Mouse (Mus musculus) neural tube, embryonic 14.5 days (tissue): ENCODE data around the gene Gm13271. TPM values are rescaled to one million over a fixed set of nuclear protein-coding genes. Genes with fewer than 3 reads are reported as not detected.
A peak's percentile ranks its signal among the peaks of the same experiment; 100 is the strongest.
"Not testable (repeated sequence)": the region's sequence is repeated elsewhere in the genome, so short reads cannot be mapped to it uniquely, and the experiment has no call there.

Source experiments
- ATAC-seq: fragments of 200-750 bp; cut with Nextera tagmentation; 2 replicates; pipeline ENCODE4 v1.8.0; 2017; ENCODE audit warnings: low read depth, mild to moderate bottlenecking, moderate TSS enrichment, moderate library complexity
- H3K27ac ChIP-seq: fragments of 300-500 bp; sonication (generic); 2 replicates; pipeline ENCODE4 v1.5.1; 2014; ENCODE audit warnings: low read depth, mild to moderate bottlenecking, control low read depth, low read length, moderate library complexity, mixed read lengths
- H3K27me3 ChIP-seq: fragments of 300-500 bp; sonication (generic); 2 replicates; pipeline ENCODE4 v1.6.1; 2014; ENCODE audit warnings: low read length; ENCODE audit not compliant: control insufficient read depth, insufficient read depth
- H3K36me3 ChIP-seq: fragments of 300-500 bp; sonication (generic); 2 replicates; pipeline ENCODE4 v1.6.1; 2014; ENCODE audit warnings: low read length, mixed read lengths; ENCODE audit not compliant: control insufficient read depth, insufficient read depth
- H3K4me1 ChIP-seq: fragments of 300-500 bp; sonication (generic); 2 replicates; pipeline ENCODE4 v1.6.1; 2014; ENCODE audit warnings: low read length; ENCODE audit not compliant: control insufficient read depth, insufficient read depth
- H3K4me2 ChIP-seq: fragments of 300-500 bp; sonication (generic); 2 replicates; pipeline ENCODE4 v1.6.1; 2014; ENCODE audit warnings: mild to moderate bottlenecking, low read depth, low read length, control low read depth
- H3K4me3 ChIP-seq: fragments of 300-500 bp; sonication (generic); 2 replicates; pipeline ENCODE4 v1.5.1; 2014; ENCODE audit warnings: low read depth, low read length, control low read depth, mixed read lengths
- H3K9ac ChIP-seq: fragments of 300-500 bp; sonication (generic); replicated peaks from 2 replicates; pipeline ENCODE4 v1.6.1; 2014; ENCODE audit warnings: low read depth, mild to moderate bottlenecking, control low read depth, low read length, mixed read lengths
- H3K9me3 ChIP-seq: fragments of 300-500 bp; sonication (generic); 2 replicates; pipeline ENCODE4 v1.6.1; 2016; ENCODE audit warnings: low read length; ENCODE audit not compliant: control insufficient read depth
- WGBS: fragments of 180-500 bp; shearing (Covaris S2); extraction: QIAGEN DNeasy Blood & Tissue Kit; methylation state at CpG from one replicate; pipeline ENCODE4 v1.1.7; 2014; 5-methylcytosine and 5-hydroxymethylcytosine counted together
- polyA plus RNA-seq: library from polyadenylated mRNA; unstranded; fragments of >200 nt; fragmentation: Nextera tagmentation; extraction: Ambion mirVana; gene quantifications from 2 replicates; pipeline ENCODE4 v1.2.1, GENCODE M21; 2014

Gm13271 gene
- polyA plus RNA-seq, 1 experiment from 2014 or later, result not detected

DNA sequence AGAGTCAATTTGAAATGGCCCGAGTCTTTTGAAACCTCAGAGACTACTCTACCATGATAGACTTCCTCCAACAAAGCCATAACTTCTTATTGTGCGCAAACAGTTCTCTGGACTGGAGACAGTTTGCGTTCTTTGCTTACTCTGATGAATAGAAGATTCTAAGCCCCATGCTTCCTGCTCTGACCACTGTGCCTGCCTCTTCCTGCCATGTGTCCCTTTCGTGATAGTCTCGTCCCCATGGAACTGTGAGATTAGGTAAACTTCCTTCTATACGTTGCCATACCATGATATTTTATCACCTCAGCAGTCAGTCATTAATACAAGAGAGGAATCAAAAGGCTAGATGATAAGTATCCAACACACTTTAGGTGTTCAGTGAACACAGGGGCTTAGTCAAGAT is 27.9 kb upstream of the Gm13271 start:
- 87% methylated on average over 6 of the region's 6 CpGs for WGBS

DNA sequence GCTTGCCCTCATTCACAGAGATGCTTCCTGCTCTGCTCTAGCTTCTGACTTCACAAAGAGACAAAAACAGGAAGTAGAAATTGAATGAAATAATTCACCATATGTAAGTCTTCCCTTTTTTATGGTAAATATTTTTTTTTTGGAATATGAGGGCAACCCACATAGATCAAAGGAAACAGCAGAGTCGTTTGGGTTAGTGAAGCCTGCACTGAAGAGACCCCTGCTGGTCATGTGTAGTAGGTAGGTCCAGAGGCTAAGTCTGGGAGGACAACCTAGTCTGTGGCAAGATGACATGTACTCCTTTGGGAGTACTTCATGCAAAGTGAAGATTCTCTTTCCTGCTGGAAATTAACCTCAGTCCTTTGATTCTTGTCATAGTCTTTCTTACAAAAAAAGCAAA is 27.3 kb upstream of the Gm13271 start:
- Histone ChIP-seq H3K27ac (no peak overlapping the region), H3K4me1 (no peaks in the 10 kb centered on the region), H3K9me3 (no peaks in the 10 kb centered on the region), H3K4me3 (no peak overlapping the region), H3K9ac (no peak overlapping the region), H3K27me3 (no peaks in the 10 kb centered on the region), H3K36me3 (no peaks in the 10 kb centered on the region), H3K4me2 (no peak overlapping the region)
- no peak for ATAC-seq
- WGBS, result 0% methylated on average over 1 of the region's 1 CpGs

More for the DNA sequence above, 27.9 kb upstream of the Gm13271 start:
- Histone ChIP-seq H3K9ac (no peak overlapping the region), H3K4me2 (no peak overlapping the region), H3K27me3 (no peaks in the 10 kb centered on the region), H3K4me3 (no peak overlapping the region), H3K36me3 (no peaks in the 10 kb centered on the region), H3K9me3 (no peaks in the 10 kb centered on the region), H3K4me1 (no peaks in the 10 kb centered on the region), H3K27ac (no peak overlapping the region)
- no peak for ATAC-seq

DNA sequence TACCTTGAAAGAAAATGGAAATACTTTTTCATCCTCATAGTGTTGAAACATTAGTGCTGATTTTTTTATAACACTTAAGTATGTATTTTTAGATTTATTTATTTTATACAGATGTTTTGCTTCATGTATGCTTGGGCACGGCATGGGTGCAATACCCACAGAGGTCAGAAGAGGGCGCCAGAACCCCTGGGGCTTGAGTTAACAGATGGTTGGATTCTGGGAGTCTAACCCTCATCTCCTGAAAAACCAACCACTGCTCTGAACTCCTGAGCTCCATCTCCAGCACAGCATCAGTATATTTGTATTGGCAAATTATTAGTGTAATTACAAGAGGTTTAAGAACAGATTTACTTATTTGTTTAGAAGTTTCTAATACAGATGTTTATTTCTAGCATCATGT is 16.2 kb upstream of the Gm13271 start:
- Histone ChIP-seq H3K4me3 (no peak overlapping the region), H3K36me3 (no peaks in the 10 kb centered on the region), H3K4me2 (no peak overlapping the region), H3K9ac (no peak overlapping the region), H3K4me1 (no peaks in the 10 kb centered on the region), H3K9me3 (no peaks in the 10 kb centered on the region), H3K27ac (no peak overlapping the region), H3K27me3 (no peaks in the 10 kb centered on the region)
- 4% methylated on average over 2 of the region's 2 CpGs for WGBS
- ATAC-seq, result no peak

DNA sequence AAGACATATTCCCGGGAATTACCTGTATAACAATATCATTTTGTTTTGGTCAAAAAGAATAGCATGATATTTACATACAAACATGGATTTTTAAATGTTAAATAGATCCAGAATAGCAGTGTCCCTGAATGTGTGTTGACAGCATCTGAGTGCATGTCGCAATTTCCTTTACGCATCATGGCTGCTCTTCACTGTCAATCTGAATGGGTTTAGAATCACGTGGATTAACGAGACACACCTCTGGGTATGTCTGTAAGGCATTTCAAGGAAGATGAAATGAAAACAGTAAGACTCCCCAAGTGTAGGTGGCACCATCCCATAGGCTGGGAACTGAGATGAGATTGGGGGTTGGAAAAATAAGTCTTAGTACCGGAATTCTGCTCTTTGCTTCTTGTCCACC is 15.6 kb upstream of the Gm13271 start:
- H3K27ac ChIP-seq, result no peak overlapping the region
- H3K9me3 ChIP-seq, result no peaks in the 10 kb centered on the region
- H3K36me3 ChIP-seq, result no peaks in the 10 kb centered on the region
- H3K4me2 ChIP-seq, result no peak overlapping the region
- no peak for ATAC-seq
- no peaks in the 10 kb centered on the region for H3K27me3 ChIP-seq
- no peak overlapping the region for H3K9ac ChIP-seq
- 94% methylated on average over 6 of the region's 6 CpGs for WGBS
- no peaks in the 10 kb centered on the region for H3K4me1 ChIP-seq
- no peak overlapping the region for H3K4me3 ChIP-seq

DNA sequence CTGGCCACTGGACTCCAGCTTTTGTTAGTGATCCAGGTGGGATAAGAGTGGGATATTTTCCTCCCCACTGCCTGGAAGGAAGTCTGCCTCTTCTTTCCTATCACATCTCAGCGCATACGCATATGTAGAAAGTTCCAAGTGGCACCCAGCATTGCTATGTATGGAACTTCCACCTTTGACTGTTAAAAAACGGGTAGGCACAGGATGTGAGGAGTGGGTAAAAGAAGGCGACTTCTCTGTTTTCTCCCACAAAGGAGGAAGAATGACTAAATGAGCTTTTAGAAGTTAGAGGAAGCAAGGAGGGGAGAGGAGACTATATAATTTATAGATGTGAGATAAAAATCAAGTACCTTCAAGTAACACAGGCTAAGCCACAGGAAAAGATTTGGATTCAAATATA is 13.2 kb upstream of the Gm13271 start:
- 94% methylated on average over 4 of the region's 4 CpGs for WGBS

DNA sequence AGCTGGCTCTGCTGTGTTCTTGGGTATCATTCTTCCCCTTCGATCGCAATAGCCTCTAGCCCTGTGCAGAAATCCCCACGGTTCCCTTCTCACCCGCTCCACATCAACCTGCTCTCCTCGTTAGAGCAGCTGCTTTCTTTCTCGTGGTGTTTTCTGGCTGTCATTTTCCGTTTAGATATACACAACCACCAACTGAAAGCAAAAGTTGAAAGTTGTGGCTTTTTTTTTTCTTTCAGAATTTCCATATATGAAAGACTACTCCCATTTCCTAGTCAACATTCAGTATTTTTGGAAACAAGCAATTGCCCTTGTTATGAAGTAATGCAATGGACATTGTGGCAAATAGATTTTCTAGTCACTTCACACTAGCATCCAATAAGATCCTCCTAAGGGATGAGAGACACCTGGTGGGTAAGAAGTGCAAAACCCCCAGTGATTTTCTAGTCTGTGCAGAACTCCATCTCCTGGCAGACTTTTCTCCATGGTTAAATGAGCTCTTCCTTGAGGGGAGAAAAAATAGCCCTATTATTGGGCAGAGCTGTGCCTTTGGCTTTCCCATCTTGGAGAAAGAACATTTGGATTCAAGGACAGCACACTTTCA is 11.8 kb upstream of the Gm13271 start:
- H3K9me3 ChIP-seq, result no peaks in the 10 kb centered on the region
- no peak overlapping the region for H3K27ac ChIP-seq
- H3K4me3 ChIP-seq, result no peak overlapping the region
- 80% methylated on average over 7 of the region's 7 CpGs for WGBS
- H3K4me1 ChIP-seq, result no peaks in the 10 kb centered on the region
- H3K36me3 ChIP-seq, result no peaks in the 10 kb centered on the region
- ATAC-seq, result no peak
- no peak overlapping the region for H3K4me2 ChIP-seq
- H3K27me3 ChIP-seq, result no peaks in the 10 kb centered on the region
- no peak overlapping the region for H3K9ac ChIP-seq

More for the DNA sequence above, 13.2 kb upstream of the Gm13271 start:
- no peak overlapping the region for H3K4me2 ChIP-seq
- H3K4me3 ChIP-seq, result no peak overlapping the region
- ATAC-seq, result no peak
- H3K27me3 ChIP-seq, result no peaks in the 10 kb centered on the region
- no peak overlapping the region for H3K9ac ChIP-seq
- H3K27ac ChIP-seq, result no peak overlapping the region
- H3K4me1 ChIP-seq, result no peaks in the 10 kb centered on the region
- no peaks in the 10 kb centered on the region for H3K36me3 ChIP-seq
- no peaks in the 10 kb centered on the region for H3K9me3 ChIP-seq

DNA sequence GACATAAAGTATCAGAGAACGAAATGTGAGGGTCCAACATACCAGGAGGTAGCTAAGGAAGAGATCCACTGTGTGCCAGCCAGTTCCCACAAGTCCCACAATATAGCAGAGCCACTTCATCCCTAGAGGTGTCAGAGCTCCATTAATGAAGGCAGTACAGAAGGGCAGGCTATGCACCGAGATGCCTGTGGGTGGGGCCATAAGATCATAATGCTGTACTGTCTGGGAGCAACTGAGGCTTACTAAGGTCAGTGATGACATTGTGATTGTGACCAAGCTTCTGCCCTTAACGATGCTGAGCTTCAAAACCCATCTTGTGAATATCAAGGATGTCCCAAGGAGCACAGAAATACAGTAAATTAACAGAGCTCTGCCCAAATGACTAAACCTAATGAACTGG is 10.5 kb upstream of the Gm13271 start:
- WGBS, result 65% methylated on average over 3 of the region's 3 CpGs
- no peak for ATAC-seq
- Histone ChIP-seq H3K27me3 (no peaks in the 10 kb centered on the region), H3K4me1 (no peaks in the 10 kb centered on the region), H3K9ac (no peak overlapping the region), H3K36me3 (no peaks in the 10 kb centered on the region), H3K4me3 (no peak overlapping the region), H3K4me2 (no peak overlapping the region), H3K27ac (no peak overlapping the region), H3K9me3 (no peaks in the 10 kb centered on the region)

DNA sequence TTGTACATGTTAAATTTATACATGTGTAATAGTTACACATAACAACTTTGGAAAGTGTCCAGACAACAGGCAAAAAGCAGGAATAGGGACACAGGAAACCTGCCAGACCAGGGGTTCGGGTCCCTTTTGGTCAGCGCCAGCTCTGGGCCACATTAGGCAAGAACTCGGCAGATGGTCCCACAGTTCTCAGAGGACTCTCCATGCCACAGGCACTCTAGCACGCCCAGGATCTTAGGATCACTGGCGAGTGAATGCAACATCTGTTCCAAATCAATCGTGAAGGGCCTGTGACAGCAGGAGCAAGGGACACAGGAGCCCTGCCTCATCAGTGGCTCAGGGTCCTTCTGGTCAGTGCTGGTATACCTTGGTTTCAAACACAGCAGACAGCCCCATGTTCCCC is 4.7 kb upstream of the Gm13271 start:
- H3K36me3 ChIP-seq, result no peaks in the 10 kb centered on the region
- WGBS, result 60% methylated on average over 6 of the region's 6 CpGs
- H3K4me1 ChIP-seq, result no peaks in the 10 kb centered on the region
- no peaks in the 10 kb centered on the region for H3K9me3 ChIP-seq
- no peak overlapping the region for H3K4me3 ChIP-seq
- H3K9ac ChIP-seq, result no peak overlapping the region
- H3K4me2 ChIP-seq, result no peak overlapping the region
- H3K27me3 ChIP-seq, result no peaks in the 10 kb centered on the region
- no peak overlapping the region for H3K27ac ChIP-seq
- ATAC-seq, result no peak

DNA sequence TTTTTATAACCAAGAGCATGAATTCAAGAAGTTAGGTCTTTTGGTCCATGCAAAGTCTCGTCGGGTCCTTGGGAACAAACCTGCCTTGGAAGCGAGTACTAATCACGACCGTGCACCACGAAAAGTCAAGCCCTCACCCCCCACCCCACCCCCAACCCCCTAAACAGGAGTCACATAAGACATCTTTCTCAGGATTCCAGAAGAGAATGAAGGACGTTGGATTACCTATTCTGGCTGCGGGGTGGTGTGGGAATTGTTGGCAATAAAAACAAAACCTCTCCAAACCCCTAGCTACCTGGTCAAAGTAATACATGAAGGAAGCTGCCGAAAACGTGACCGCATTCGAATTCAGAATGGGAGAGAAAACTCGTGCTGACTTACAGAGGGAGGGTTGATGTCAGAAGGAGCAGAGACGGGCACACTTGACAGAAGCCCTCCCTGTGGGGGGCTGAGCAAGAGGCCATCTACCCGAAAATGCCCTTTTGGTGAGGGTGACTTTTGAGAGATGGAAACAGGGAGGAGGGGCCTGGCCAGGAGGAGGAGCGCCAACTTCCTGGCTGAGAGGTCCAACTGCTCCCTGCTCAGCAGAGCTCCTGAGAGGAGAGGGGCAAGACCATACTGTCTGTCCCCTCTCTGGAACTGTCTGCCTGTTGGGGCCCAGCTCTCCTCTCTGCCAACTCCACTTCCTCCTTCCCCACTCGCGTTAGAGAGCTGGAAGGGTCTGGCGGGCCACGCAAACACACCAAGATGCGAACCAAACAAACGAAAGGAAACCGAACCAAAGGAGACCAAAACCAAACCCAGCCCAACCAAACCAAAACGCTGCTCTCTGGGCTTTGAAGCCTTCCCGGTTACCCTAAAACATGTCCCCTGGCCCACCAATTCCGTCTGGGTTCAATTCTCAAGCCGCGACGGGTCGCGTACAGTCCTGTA is 2.2 kb downstream of the Gm13271 start:
- not testable (repeated sequence) for ATAC-seq

More for the DNA sequence above, 2.2 kb downstream of the Gm13271 start:
- WGBS, result 14% methylated on average over 28 of the region's 31 CpGs
- Histone ChIP-seq H3K4me3 (peak overlapping the region; percentile 36), H3K9ac (peak overlapping the region; percentile 34; the same call in 1 of the 2 replicates), H3K4me2 (peak overlapping the region; percentile 67)
- not testable (repeated sequence) for H3K36me3 ChIP-seq, H3K4me1 ChIP-seq, H3K27ac ChIP-seq, H3K9me3 ChIP-seq, H3K27me3 ChIP-seq
